Mouse (Mus musculus) erythroblast, embryonic 14.5 days (primary cell): ENCODE data around the gene Anapc1. TPM values are rescaled to one million over a fixed set of nuclear protein-coding genes. Genes with fewer than 3 reads are reported as not detected.

Source experiments
- H3K27me3 ChIP-seq: 2 replicates; pipeline ENCODE4 v1.6.1; 2012; ENCODE audit warnings: inconsistent platforms; ENCODE audit not compliant: control insufficient read depth
- H3K36me3 ChIP-seq: 2 replicates; pipeline ENCODE4 v1.6.1; 2012; ENCODE audit warnings: mild to moderate bottlenecking, inconsistent platforms; ENCODE audit not compliant: control insufficient read depth
- H3K4me1 ChIP-seq: 2 replicates; pipeline ENCODE4 v1.6.1; 2012; ENCODE audit warnings: inconsistent platforms; ENCODE audit not compliant: control insufficient read depth
- H3K4me3 ChIP-seq: replicated peaks from 2 replicates; pipeline ENCODE3; 2012; ENCODE audit warnings: moderate library complexity, mild to moderate bottlenecking, inconsistent platforms
- H3K9me3 ChIP-seq: 2 replicates; pipeline ENCODE4 v1.6.1; 2012; ENCODE audit warnings: low read length, inconsistent platforms, mixed read lengths; ENCODE audit not compliant: control insufficient read depth
- GATA1 ChIP-seq: IDR thresholded peaks from 2 replicates; pipeline ENCODE4 v1.6.1; 2012; ENCODE audit warnings: low read length, inconsistent platforms, mixed read lengths
- TAL1 ChIP-seq: IDR thresholded peaks from 3 replicates; pipeline ENCODE4 v1.6.1; 2012; ENCODE audit warnings: low read length, inconsistent platforms, mixed read lengths
- polyA plus RNA-seq: library from polyadenylated mRNA; stranded (reverse); fragments of >175 nt; gene quantifications from 2 replicates; pipeline ENCODE4 v1.2.3, GENCODE M21; 2012

Anapc1 gene
- polyA plus RNA-seq, 1 experiment, result 2.8 TPM

GRCm38 (mm10) chr2:128692336-128692735, 5.1 kb upstream of the Anapc1 start:
- Histone ChIP-seq H3K27me3 (peaks cover 12% of the 10 kb centered on the region), H3K4me1 (peaks cover 8% of the 10 kb centered on the region), H3K9me3 (no peaks in the 10 kb centered on the region), H3K4me3 (no peak overlapping the region), H3K36me3 (no peaks in the 10 kb centered on the region)
- TF ChIP-seq TAL1 (no peak), GATA1 (no peak)

GRCm38 (mm10) chr2:128687558-128688120, 448 bp upstream of the Anapc1 start:
- peak overlapping the region; percentile 97 for H3K4me3 ChIP-seq
- H3K36me3 ChIP-seq, result peaks cover 29% of the 10 kb centered on the region
- TF ChIP-seq TAL1 (no peak), GATA1 (no peak)

GRCm38 (mm10) chr2:128680661-128681060, 6.5 kb downstream of the Anapc1 start:
- TF ChIP-seq TAL1 (no peak), GATA1 (no peak)
- H3K36me3 ChIP-seq, result peaks cover 94% of the 10 kb centered on the region

More at GRCm38 (mm10) chr2:128687558-128688120, 448 bp upstream of the Anapc1 start:
- Histone ChIP-seq H3K27me3 (no peaks in the 10 kb centered on the region), H3K4me1 (peaks cover 31% of the 10 kb centered on the region), H3K9me3 (no peaks in the 10 kb centered on the region)

GRCm38 (mm10) chr2:128620578-128620977, 66.6 kb downstream of the Anapc1 start:
- no peak overlapping the region for H3K4me3 ChIP-seq
- H3K36me3 ChIP-seq, result peaks cover 96% of the 10 kb centered on the region
- TF ChIP-seq GATA1, result no peak
- no peak for TF ChIP-seq TAL1
- no peaks in the 10 kb centered on the region for H3K4me1 ChIP-seq
- no peaks in the 10 kb centered on the region for H3K27me3 ChIP-seq
- H3K9me3 ChIP-seq, result no peaks in the 10 kb centered on the region

More at GRCm38 (mm10) chr2:128680661-128681060, 6.5 kb downstream of the Anapc1 start:
- no peak overlapping the region for H3K4me3 ChIP-seq
- H3K4me1 ChIP-seq, result peaks cover 19% of the 10 kb centered on the region
- H3K9me3 ChIP-seq, result no peaks in the 10 kb centered on the region
- no peaks in the 10 kb centered on the region for H3K27me3 ChIP-seq

- TF ChIP-seq GATA1 (no peak), TAL1 (no peak)
- H3K27me3 ChIP-seq, result no peaks in the 10 kb centered on the region
- H3K4me1 ChIP-seq, result no peaks in the 10 kb centered on the region
- H3K9me3 ChIP-seq, result no peaks in the 10 kb centered on the region
- no peak overlapping the region for H3K4me3 ChIP-seq
- peaks cover 94% of the 10 kb centered on the region for H3K36me3 ChIP-seq
These were observed 71.8 kb downstream of the Anapc1 start for GRCm38 (mm10) chr2:128615366-128615765.

GRCm38 (mm10) chr2:128613365-128613764, 73.8 kb downstream of the Anapc1 start:
- no peaks in the 10 kb centered on the region for H3K4me1 ChIP-seq
- H3K4me3 ChIP-seq, result no peak overlapping the region
- H3K36me3 ChIP-seq, result peaks cover 84% of the 10 kb centered on the region
- no peak for TF ChIP-seq GATA1
- no peak for TF ChIP-seq TAL1
- H3K9me3 ChIP-seq, result no peaks in the 10 kb centered on the region
- H3K27me3 ChIP-seq, result no peaks in the 10 kb centered on the region

- Histone ChIP-seq H3K4me3 (no peak overlapping the region), H3K36me3 (peaks cover 73% of the 10 kb centered on the region)
- TF ChIP-seq GATA1, result no peak
- no peak for TF ChIP-seq TAL1
These were observed 74.9 kb downstream of the Anapc1 start for GRCm38 (mm10) chr2:128612275-128612674.

GRCm38 (mm10) chr2:128611178-128611577, 76.0 kb downstream of the Anapc1 start:
- no peaks in the 10 kb centered on the region for H3K9me3 ChIP-seq
- H3K4me1 ChIP-seq, result no peaks in the 10 kb centered on the region
- H3K27me3 ChIP-seq, result no peaks in the 10 kb centered on the region
- TF ChIP-seq GATA1, result no peak
- no peak for TF ChIP-seq TAL1
- H3K4me3 ChIP-seq, result no peak overlapping the region
- peaks cover 64% of the 10 kb centered on the region for H3K36me3 ChIP-seq

More at GRCm38 (mm10) chr2:128612275-128612674, 74.9 kb downstream of the Anapc1 start:
- Histone ChIP-seq H3K4me1 (no peaks in the 10 kb centered on the region), H3K9me3 (no peaks in the 10 kb centered on the region), H3K27me3 (no peaks in the 10 kb centered on the region)

- Histone ChIP-seq H3K4me1 (no peaks in the 10 kb centered on the region), H3K9me3 (no peaks in the 10 kb centered on the region), H3K27me3 (no peaks in the 10 kb centered on the region), H3K36me3 (peaks cover 46% of the 10 kb centered on the region), H3K4me3 (no peak overlapping the region)
- no peak for TF ChIP-seq GATA1
- TF ChIP-seq TAL1, result no peak
These were observed 77.9 kb downstream of the Anapc1 start for GRCm38 (mm10) chr2:128609286-128609685.

GRCm38 (mm10) chr2:128601534-128601933, 85.7 kb downstream of the Anapc1 start:
- no peak for TF ChIP-seq GATA1
- TF ChIP-seq TAL1, result no peak
- Histone ChIP-seq H3K4me3 (no peak overlapping the region), H3K9me3 (peaks cover 2% of the 10 kb centered on the region; the same call in 1 of the 2 replicates), H3K4me1 (no peaks in the 10 kb centered on the region), H3K36me3 (no peaks in the 10 kb centered on the region), H3K27me3 (no peaks in the 10 kb centered on the region)
